Mouse (Mus musculus): ENCODE results near the gene Fxr2.

- TF ChIP-seq CTCF (IDR thresholded peaks at IDR 0.05; ENCODE audit: low read depth, low read length) = peak; percentile 39
- TF ChIP-seq POLR2A (IDR thresholded peaks at IDR 0.05; ENCODE audit: extremely low read depth, insufficient read depth, low read length) = no peak
These were observed 3.0 kb upstream of the Fxr2 start for GRCm38 (mm10) chr11:69629802-69630201.
